Mouse (Mus musculus) forebrain, embryonic 11.5 days (tissue): ENCODE measurements around the gene Tlnrd1. TPM values are rescaled to one million over a fixed set of nuclear protein-coding genes. Genes with fewer than 3 reads are reported as not detected.

Experiments used
- ATAC-seq: fragments of 200-750 bp; cut with Nextera tagmentation; replicated peaks from 2 replicates; pipeline ENCODE4 v1.8.0; 2017; ENCODE audit warnings: moderate TSS enrichment; ENCODE audit not compliant: low FRiP score
- DNase-seq: peaks from one replicate; pipeline ENCODE4 v3.0.0-alpha.2; 2017; ENCODE audit warnings: low spot score
- H3K27ac ChIP-seq: fragments of 300-500 bp; sonication (generic); 2 replicates; pipeline ENCODE4 v1.5.1; 2014; ENCODE audit warnings: low read depth, low read length
- H3K27me3 ChIP-seq: fragments of 300-500 bp; sonication (generic); 2 replicates; pipeline ENCODE4 v1.6.1; 2014; ENCODE audit warnings: mild to moderate bottlenecking, low read length, mixed read lengths; ENCODE audit not compliant: control insufficient read depth, insufficient read depth
- H3K36me3 ChIP-seq: fragments of 300-500 bp; sonication (generic); 2 replicates; pipeline ENCODE4 v1.6.1; 2014; ENCODE audit warnings: mild to moderate bottlenecking, low read length, moderate library complexity, mixed read lengths; ENCODE audit not compliant: control insufficient read depth, insufficient read depth
- H3K4me1 ChIP-seq: fragments of 300-500 bp; sonication (generic); replicated peaks from 2 replicates; pipeline ENCODE4 v1.6.1; 2014; ENCODE audit warnings: low read length, mixed read lengths; ENCODE audit not compliant: control insufficient read depth, insufficient read depth
- H3K4me2 ChIP-seq: fragments of 300-500 bp; sonication (generic); 2 replicates; pipeline ENCODE4 v1.6.1; 2014; ENCODE audit warnings: low read depth, mild to moderate bottlenecking, low read length, moderate library complexity, mixed read lengths; ENCODE audit not compliant: severe bottlenecking
- H3K4me3 ChIP-seq: fragments of 300-500 bp; sonication (generic); 2 replicates; pipeline ENCODE4 v1.5.1; 2014; ENCODE audit warnings: low read depth, low read length
- H3K9ac ChIP-seq: fragments of 300-500 bp; sonication (generic); 2 replicates; pipeline ENCODE4 v1.6.1; 2014; ENCODE audit warnings: low read length
- H3K9me3 ChIP-seq: fragments of 300-500 bp; sonication (generic); 2 replicates; pipeline ENCODE4 v1.6.1; 2016; ENCODE audit warnings: low read length, mixed read lengths; ENCODE audit not compliant: control insufficient read depth
- WGBS: fragments of 180-500 bp; shearing (Covaris S2); extraction: QIAGEN DNeasy Blood & Tissue Kit; methylation state at CpG from one replicate; pipeline ENCODE4 v1.1.7; 2014; 5-methylcytosine and 5-hydroxymethylcytosine counted together
- polyA plus RNA-seq: library from polyadenylated mRNA; unstranded; fragments of >200 nt; fragmentation: Nextera tagmentation; extraction: Ambion mirVana; gene quantifications from 2 replicates; pipeline ENCODE4 v1.2.1, GENCODE M21; 2014

Tlnrd1 gene
- polyA plus RNA-seq, 1 experiment from 2014 or later = 14.5 TPM

DNA sequence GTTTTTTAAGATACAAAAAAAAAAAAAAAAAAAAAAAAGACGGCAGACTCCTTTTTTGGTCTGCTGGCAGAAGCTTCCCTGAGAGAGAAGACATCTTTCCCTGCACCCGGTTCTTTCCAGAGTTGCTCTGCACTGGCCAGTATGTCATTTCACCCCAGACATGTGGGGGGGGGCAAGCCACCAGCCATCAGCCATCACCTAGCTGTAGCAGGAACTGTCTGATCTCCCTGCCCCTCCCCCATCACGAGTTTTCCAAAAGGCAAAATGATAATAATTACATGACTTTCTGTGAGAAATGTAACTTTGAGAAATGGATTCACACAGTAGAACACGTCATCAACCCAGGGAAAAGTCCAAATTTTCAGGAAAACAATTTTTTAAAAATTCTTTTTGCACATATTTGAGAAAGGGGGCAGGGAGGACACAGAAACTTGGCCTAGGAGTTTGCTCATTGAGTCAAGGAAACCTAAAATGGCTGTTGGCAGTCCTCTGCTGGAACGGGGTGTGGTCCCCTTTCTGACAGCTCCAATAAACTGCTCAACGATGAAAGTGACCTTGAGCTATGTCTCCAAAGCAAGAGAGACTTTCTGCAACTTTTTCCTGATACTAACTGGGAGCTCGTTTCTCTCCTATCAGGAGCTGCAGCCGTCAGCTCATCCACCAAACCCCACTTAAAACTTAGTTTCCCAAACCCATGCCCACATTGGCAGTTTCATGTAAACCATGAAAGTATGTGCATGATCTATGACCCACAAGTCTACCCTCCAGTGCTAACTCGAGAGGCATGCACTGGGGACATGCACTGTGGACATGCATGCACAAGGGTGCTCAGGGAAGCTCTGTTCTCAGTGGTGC lies 27.5 kb downstream of the Tlnrd1 start:
- Histone ChIP-seq H3K4me2 (no peak overlapping the region), H3K9ac (no peak overlapping the region), H3K27me3 (no peaks in the 10 kb centered on the region), H3K4me3 (no peak overlapping the region), H3K27ac (no peak overlapping the region), H3K9me3 (no peaks in the 10 kb centered on the region), H3K36me3 (no peaks in the 10 kb centered on the region), H3K4me1 (0 out of 2 replicates have a peak, but pooled peaks cover 3% of the 10 kb centered on the region)
- WGBS = 84% methylated on average over 9 of the region's 9 CpGs
- DNase-seq (no peak), ATAC-seq (no peak)

DNA sequence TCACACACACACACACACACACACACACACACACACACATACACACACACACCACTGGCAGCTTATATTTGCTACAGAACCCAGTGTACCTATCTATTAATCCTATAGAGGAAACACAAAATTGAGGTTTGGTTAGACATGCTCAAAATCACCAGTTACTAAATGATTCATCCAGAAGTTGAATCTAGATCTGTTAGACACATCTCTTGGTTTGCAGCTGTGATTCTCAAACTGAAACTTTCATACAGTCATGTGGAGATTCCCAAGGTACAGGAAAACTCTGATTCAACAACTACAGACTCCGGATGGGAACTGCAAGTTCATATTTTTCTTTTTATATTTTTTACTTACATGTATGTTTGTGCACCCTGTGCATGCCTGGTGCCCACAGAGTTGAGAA lies 28.9 kb downstream of the Tlnrd1 start:
- Histone ChIP-seq H3K4me1 (0 out of 2 replicates have a peak, but pooled peaks cover 3% of the 10 kb centered on the region), H3K27me3 (no peaks in the 10 kb centered on the region), H3K36me3 (no peaks in the 10 kb centered on the region), H3K4me3 (no peak overlapping the region), H3K9me3 (no peaks in the 10 kb centered on the region), H3K4me2 (no peak overlapping the region), H3K27ac (no peak overlapping the region), H3K9ac (no peak overlapping the region)
- ATAC-seq (no peak), DNase-seq (no peak)
- WGBS = 97% methylated on average over 1 of the region's 1 CpGs

DNA sequence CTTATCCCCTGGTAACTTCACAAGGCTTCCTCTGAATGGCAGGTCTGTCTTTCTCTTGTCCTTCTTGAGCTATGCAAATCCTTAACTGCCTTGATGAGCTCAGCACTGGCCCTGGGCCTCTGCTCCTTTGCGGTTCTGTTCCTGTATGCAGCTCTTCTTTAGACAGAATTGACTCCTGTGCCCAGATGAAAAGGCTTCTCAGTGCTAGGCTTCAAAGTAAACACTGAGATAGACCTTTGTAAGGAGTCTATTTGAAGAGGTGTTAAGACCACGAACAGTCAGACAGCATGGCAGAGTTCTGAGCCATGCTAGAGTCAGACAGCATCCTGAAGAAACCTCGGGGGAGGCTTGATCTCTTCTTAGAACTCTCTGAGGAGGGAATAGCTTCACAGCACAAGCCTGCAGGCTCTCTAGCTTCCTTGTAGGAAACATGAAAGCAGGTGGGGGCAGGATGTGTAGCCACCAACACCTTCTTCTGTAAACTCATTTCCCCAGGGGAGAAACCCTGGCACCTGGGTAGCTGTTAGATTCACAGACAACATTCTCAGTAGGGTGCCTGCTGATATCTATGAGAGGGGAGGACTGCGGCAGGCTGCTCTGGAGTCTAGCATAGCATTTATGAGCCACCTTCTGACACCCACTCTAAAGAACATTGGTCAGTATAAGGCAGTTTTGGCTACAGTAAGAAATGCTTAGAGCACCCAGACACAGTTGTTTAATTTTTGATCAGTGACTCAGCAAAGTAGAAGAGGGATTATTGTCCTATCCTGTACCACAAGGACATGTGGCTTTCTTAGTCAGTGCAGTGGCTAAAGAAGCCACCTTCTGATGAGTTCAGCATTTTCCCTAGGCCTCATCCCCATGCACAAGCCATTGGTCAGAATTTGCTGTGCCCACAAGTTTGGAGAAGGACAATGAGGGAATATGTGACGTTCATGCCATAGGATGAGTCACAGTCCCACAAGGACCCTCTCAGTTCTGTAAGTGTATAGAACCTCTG lies 31.4 kb downstream of the Tlnrd1 start:
- no peak overlapping the region for H3K9ac ChIP-seq
- H3K9me3 ChIP-seq = no peaks in the 10 kb centered on the region
- WGBS = 35% methylated on average over 5 of the region's 5 CpGs
- H3K4me2 ChIP-seq = no peak overlapping the region
- no peaks in the 10 kb centered on the region for H3K36me3 ChIP-seq
- ATAC-seq = no peak
- no peak overlapping the region for H3K4me3 ChIP-seq
- 0 out of 2 replicates have a peak, but pooled peaks cover 3% of the 10 kb centered on the region for H3K4me1 ChIP-seq
- no peak for DNase-seq
- H3K27me3 ChIP-seq = no peaks in the 10 kb centered on the region
- no peak overlapping the region for H3K27ac ChIP-seq

DNA sequence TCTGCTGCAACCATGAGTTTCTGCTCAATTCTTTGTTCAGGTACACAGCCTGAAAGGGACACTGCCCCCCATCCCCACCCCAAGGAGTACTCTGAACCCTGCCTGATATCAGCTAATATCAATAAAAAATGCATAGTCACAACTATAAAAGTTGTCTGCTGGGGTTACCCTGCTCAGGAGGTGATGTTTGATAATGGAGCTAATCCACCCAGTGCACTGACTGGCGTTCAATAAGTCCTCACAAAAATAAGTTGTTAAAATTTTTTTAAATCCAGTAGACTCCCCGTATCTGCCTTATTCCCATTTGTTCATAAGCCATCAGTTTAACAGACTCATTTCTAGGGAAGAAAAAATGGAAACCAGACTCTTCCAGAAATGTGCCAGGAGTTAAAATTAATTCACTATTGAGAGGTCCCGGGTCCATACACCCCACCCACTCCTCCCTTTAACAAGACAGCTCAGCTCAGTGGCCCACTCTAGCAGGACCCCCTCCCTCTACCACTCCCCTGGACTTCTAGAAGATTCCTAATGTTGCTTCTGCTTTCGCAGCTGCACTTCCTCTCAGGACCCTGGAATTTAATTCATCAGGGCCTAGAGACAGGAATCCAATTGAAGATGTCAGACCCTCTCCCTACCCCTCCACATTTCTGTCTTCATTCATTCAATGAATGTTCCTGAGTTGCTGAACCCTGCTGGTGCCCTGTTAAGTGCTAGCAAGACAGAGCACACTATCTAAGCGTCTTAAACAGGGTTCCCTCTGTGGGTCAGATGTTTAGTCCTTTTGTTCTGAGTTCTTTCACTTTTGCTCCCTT lies 32.3 kb downstream of the Tlnrd1 start:
- Histone ChIP-seq H3K4me3 (no peak overlapping the region), H3K9me3 (no peaks in the 10 kb centered on the region), H3K9ac (no peak overlapping the region), H3K4me1 (0 out of 2 replicates have a peak, but pooled peaks cover 3% of the 10 kb centered on the region), H3K36me3 (no peaks in the 10 kb centered on the region), H3K4me2 (no peak overlapping the region), H3K27ac (no peak overlapping the region), H3K27me3 (no peaks in the 10 kb centered on the region)
- 55% methylated on average over 5 of the region's 5 CpGs for WGBS
- DNase-seq (no peak), ATAC-seq (no peak)

DNA sequence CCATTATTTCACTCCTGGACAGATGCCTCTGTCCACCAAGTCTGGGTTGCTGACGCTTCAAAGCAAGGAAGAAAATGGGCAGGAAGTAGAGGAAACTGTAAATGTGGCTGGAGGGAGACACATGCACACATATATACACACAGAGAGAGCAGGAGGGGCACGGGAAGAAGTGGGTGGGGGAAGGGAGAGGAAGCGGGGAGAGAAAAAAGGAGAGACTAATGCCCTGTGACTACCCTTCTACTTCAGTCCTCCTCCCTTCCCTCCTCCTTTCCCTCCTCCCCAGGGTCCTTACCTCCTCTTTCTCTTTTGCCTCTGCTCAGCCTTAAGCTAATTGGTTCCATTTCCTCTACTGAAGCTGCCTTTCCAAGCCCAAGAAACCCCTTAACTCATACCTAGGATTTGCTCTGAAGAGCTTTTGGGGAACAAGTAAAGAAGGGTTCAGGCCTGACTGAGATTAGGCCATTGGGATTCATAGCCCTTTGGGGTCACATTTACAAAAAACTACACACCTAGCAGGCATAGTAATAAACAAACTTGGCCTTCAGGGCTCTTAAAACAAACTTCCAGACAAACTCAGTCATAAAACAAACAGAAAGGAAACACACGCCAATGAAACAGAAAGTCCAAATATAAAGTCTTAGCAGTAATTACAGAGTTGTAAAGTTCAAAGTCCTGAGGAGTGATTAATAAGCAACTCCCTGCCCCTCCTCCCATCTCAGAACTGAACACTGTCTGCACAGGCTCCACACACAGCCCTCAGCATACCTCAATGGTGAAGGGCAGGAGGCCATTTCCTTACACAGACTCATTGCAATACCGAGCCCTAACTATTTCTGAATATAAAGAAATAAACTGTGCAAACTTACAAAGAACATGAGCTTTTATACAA lies 36.7 kb downstream of the Tlnrd1 start:
- no peak overlapping the region for H3K9ac ChIP-seq
- 70% methylated on average over 5 of the region's 5 CpGs for WGBS
- H3K27ac ChIP-seq = no peak overlapping the region
- no peak overlapping the region for H3K4me3 ChIP-seq
- no peaks in the 10 kb centered on the region for H3K36me3 ChIP-seq
- no peaks in the 10 kb centered on the region for H3K27me3 ChIP-seq
- ATAC-seq (no peak), DNase-seq (no peak)
- 0 out of 2 replicates have a peak, but pooled peaks cover 3% of the 10 kb centered on the region for H3K4me1 ChIP-seq
- H3K9me3 ChIP-seq = no peaks in the 10 kb centered on the region
- H3K4me2 ChIP-seq = no peak overlapping the region

DNA sequence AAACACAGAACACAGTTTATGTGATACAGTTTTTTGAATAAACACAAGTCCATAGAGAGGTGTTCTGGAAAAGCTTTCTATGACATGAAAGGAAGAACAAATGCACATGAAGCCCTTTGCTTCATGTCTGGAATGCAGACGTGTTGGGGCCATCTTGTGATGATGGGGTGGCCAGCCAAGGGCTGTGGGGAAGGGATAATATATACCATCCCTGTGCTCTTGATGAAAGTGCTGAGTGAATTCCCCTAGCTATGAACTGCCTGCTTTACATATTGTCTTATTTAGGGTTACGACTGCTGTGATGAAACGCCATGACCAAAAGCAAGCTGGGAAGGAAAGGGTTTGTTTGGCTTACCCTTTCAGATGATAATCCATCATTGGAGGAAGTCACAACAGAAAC lies 39.3 kb downstream of the Tlnrd1 start:
- H3K9me3 ChIP-seq = no peaks in the 10 kb centered on the region
- H3K4me3 ChIP-seq = no peak overlapping the region
- 90% methylated on average over 3 of the region's 3 CpGs for WGBS
- no peak overlapping the region for H3K9ac ChIP-seq
- ATAC-seq (no peak), DNase-seq (no peak)
- no peak overlapping the region for H3K4me2 ChIP-seq
- no peak overlapping the region for H3K27ac ChIP-seq
- no peaks in the 10 kb centered on the region for H3K27me3 ChIP-seq
- H3K4me1 ChIP-seq = no peaks in the 10 kb centered on the region
- no peaks in the 10 kb centered on the region for H3K36me3 ChIP-seq

DNA sequence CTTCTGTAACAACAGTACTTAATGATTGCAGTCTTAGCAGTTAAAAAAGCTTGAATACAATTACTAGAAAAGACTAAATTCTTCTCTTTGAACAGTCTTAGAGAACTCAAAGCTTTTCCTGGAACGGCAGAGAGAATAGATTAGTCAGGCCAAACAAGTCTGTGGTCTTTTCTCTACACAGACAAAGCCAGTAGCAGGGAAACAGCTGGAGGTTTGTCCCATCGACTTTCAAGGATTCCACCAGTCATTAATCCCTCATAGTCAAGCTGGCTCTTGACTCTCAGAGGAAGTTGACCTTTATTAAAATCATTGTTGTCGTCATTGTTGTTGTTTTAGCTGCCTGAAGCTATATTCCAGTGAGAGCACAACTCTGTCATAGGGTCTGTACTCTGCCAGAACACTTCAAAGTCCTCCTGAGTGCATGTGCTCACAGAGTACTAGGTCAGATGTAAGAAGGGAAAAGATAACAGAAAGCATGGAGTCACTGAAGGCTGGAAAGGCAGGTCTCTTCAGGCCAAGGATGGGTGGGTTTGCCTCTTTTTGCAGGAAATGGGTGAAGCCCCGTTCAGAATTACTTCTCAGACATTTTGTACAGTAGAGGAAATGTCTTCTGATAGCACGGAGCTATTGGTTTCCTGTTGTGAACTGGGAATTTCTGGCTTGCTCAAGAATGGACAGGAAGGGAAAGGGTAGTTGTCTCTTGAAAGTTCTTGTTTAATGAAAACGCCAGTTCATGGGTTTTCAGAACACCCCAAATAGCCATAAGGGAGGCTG lies 41.4 kb downstream of the Tlnrd1 start:
- Histone ChIP-seq H3K36me3 (no peaks in the 10 kb centered on the region), H3K4me2 (no peak overlapping the region), H3K27me3 (no peaks in the 10 kb centered on the region), H3K27ac (no peak overlapping the region), H3K9ac (no peak overlapping the region), H3K4me1 (no peaks in the 10 kb centered on the region), H3K4me3 (no peak overlapping the region), H3K9me3 (no peaks in the 10 kb centered on the region)
- WGBS = 59% methylated on average over 6 of the region's 6 CpGs
- ATAC-seq (no peak), DNase-seq (no peak)
